Mouse (Mus musculus) left cerebral cortex, adult 2 months (tissue): ENCODE measurements around the gene Ccdc85b. TPM values are rescaled to one million over a fixed set of nuclear protein-coding genes. Genes with fewer than 3 reads are reported as not detected.

Experiments used
- DNase-seq, 2 experiments: peaks; one replicate each; pipeline ENCODE4 v3.0.0; 2021 to 2022; ENCODE audit warnings: low spot score in 2 of 2, mixed read lengths in 1 of 2; ENCODE audit errors: extremely low spot score in 1 of 2
- H3K27ac ChIP-seq: fragments of 200-600 bp; 2 replicates; pipeline ENCODE4 v1.8.1; 2022
- H3K4me3 ChIP-seq: fragments of 200-600 bp; 2 replicates; pipeline ENCODE4 v1.8.1; 2022
- CTCF ChIP-seq: fragments of 200-600 bp; IDR thresholded peaks from 2 replicates; pipeline ENCODE4 v1.8.1; 2022; ENCODE audit warnings: antibody characterized with exemption, mild to moderate bottlenecking, moderate library complexity
- intact Hi-C: fragments of 180-260 bp; cut with DNase I; formaldehyde crosslinking; loops from one replicate; pipeline ENCODE4 v1.15.1; 2025
- total RNA-seq, 2 experiments: library from RNA; stranded (reverse); gene quantifications; 2 replicates each; pipeline ENCODE4 v1.2.3; 2021

The Ccdc85b gene
- total RNA-seq, 2 experiments from 2014 or later = 29.5 to 30.6 TPM

GRCm38 (mm10) chr19:5426640-5427290 lies 30.9 kb downstream of the Ccdc85b start:
- no peak for TF ChIP-seq CTCF
- no peak overlapping the region for H3K4me3 ChIP-seq
- intact Hi-C loops = no loop called here
- no peak for DNase-seq
- no peak overlapping the region for H3K27ac ChIP-seq

- intact Hi-C loops = loop anchor here (1.0 to 2.0 kb wide), 3 partner anchors 31 to 59 kb away; partner anchors contain the start of genes Banf1, Ccdc85b, Eif1ad and Sart1
Observed at GRCm38 (mm10) chr19:5425906-5426565, 31.7 kb downstream of the Ccdc85b start.

GRCm38 (mm10) chr19:5424782-5425741 lies 32.6 kb downstream of the Ccdc85b start, which contains the start of the genes Drap1 and AI837181:
Drap1 (minus strand) TSS chr19:5424979.
AI837181 (plus strand) TSS chr19:5425144.
- Histone ChIP-seq H3K4me3 (peak within 1 kb of the TSS; percentile 96), H3K27ac (peak within 1 kb of the TSS; percentile 95)
- no peak for TF ChIP-seq CTCF
- intact Hi-C loops = loop anchor here (1.0 to 2.0 kb wide), 4 partner anchors 32 to 65 kb away; partner anchors contain the start of genes Banf1, Ccdc85b, Cfl1 and Eif1ad
- DNase-seq = peak; percentile 91

More at GRCm38 (mm10) chr19:5425906-5426565, 31.7 kb downstream of the Ccdc85b start:
- peak overlapping the region; percentile 95; the same call in 1 of the 2 replicates for H3K27ac ChIP-seq
- no peak for DNase-seq
- peak overlapping the region; percentile 96 for H3K4me3 ChIP-seq
- no peak for TF ChIP-seq CTCF

GRCm38 (mm10) chr19:5424092-5424781 lies 33.5 kb downstream of the Ccdc85b start:
- intact Hi-C loops = loop anchor here (1.0 to 2.0 kb wide), 3 partner anchors 33 to 66 kb away; partner anchors contain the start of genes Banf1, Ccdc85b, Cfl1 and Eif1ad
- no peak for TF ChIP-seq CTCF
- DNase-seq = peak; percentile 21 to 70
- H3K27ac ChIP-seq = peak overlapping the region; percentile 89
- peak overlapping the region; percentile 88 for H3K4me3 ChIP-seq

GRCm38 (mm10) chr19:5423561-5423960 lies 34.1 kb downstream of the Ccdc85b start:
- Histone ChIP-seq H3K4me3 (peak overlapping the region; percentile 88), H3K27ac (peak overlapping the region; percentile 89; the same call in 1 of the 2 replicates)
- DNase-seq = no peak
- no peak for TF ChIP-seq CTCF
- intact Hi-C loops = no loop called here

- H3K4me3 ChIP-seq = no peak overlapping the region
- H3K27ac ChIP-seq = no peak overlapping the region
- TF ChIP-seq CTCF = no peak
- DNase-seq = no peak
- intact Hi-C loops = no loop called here
Observed at GRCm38 (mm10) chr19:5422895-5423443, 34.7 kb downstream of the Ccdc85b start.

GRCm38 (mm10) chr19:5422267-5422666 lies 35.4 kb downstream of the Ccdc85b start:
- intact Hi-C loops = no loop called here
- no peak for TF ChIP-seq CTCF
- Histone ChIP-seq H3K27ac (no peak overlapping the region), H3K4me3 (no peak overlapping the region)
- DNase-seq = no peak

GRCm38 (mm10) chr19:5421784-5422183 lies 35.9 kb downstream of the Ccdc85b start:
- no peak for DNase-seq
- H3K27ac ChIP-seq = no peak overlapping the region
- intact Hi-C loops = no loop called here
- TF ChIP-seq CTCF = no peak
- no peak overlapping the region for H3K4me3 ChIP-seq

GRCm38 (mm10) chr19:5420579-5420978 lies 37.1 kb downstream of the Ccdc85b start:
- TF ChIP-seq CTCF = no peak
- no peak for DNase-seq
- Histone ChIP-seq H3K4me3 (no peak overlapping the region), H3K27ac (no peak overlapping the region)
- intact Hi-C loops = no loop called here

- H3K27ac ChIP-seq = no peak overlapping the region
- intact Hi-C loops = no loop called here
- no peak overlapping the region for H3K4me3 ChIP-seq
- no peak for DNase-seq
- TF ChIP-seq CTCF = no peak
Observed at GRCm38 (mm10) chr19:5419630-5420029, 38.1 kb downstream of the Ccdc85b start.
